Mouse (Mus musculus) layer of hippocampus, postnatal 25 days (tissue): Measurements from ENCODE around the gene P2ry2. TPM values are rescaled to one million over a fixed set of nuclear protein-coding genes. Genes with fewer than 3 reads are reported as not detected.

Experiments
- DNase-seq, 2 experiments: peaks; one replicate each; pipeline ENCODE4 v3.0.0; 2022; ENCODE audit warnings: mixed read lengths in 2 of 2, low spot score in 1 of 2; ENCODE audit errors: extremely low spot score in 1 of 2
- total RNA-seq, 2 experiments: library from RNA; stranded (reverse); gene quantifications; 2 replicates each; pipeline ENCODE4 v1.2.3; 2021

Gene P2ry2
- total RNA-seq, 2 experiments from 2014 or later: 0.62 to 1.3 TPM

- no peak for DNase-seq
Measured at GRCm38 (mm10) chr7:100990636-100991311, 21.9 kb downstream of the P2ry2 start.

- DNase-seq: peak; percentile 51 to 73
Measured at GRCm38 (mm10) chr7:100988092-100988491, 24.6 kb downstream of the P2ry2 start.

GRCm38 (mm10) chr7:100984452-100985395 lies 27.9 kb downstream of the P2ry2 start:
- DNase-seq: no peak

GRCm38 (mm10) chr7:100979175-100979574 lies 33.5 kb downstream of the P2ry2 start:
- no peak for DNase-seq

- DNase-seq: no peak
Measured at GRCm38 (mm10) chr7:100978171-100978570, 34.5 kb downstream of the P2ry2 start.

GRCm38 (mm10) chr7:100974135-100974903 lies 38.3 kb downstream of the P2ry2 start, which contains the start of gene P2ry6:
P2ry6 (minus strand) TSS chr7:100974649.
- DNase-seq: no peak

- no peak for DNase-seq
Measured at GRCm38 (mm10) chr7:100972875-100973274, 39.8 kb downstream of the P2ry2 start.

- no peak for DNase-seq
Measured at GRCm38 (mm10) chr7:100968874-100969659, 43.6 kb downstream of the P2ry2 start.

GRCm38 (mm10) chr7:100968376-100968775 lies 44.3 kb downstream of the P2ry2 start:
- DNase-seq: no peak

- no peak for DNase-seq
Measured at GRCm38 (mm10) chr7:100967850-100968249, 44.8 kb downstream of the P2ry2 start.

- no peak for DNase-seq
Measured at GRCm38 (mm10) chr7:100966014-100966413, 46.7 kb downstream of the P2ry2 start.

GRCm38 (mm10) chr7:100965079-100965478 lies 47.6 kb downstream of the P2ry2 start:
- DNase-seq: no peak

- DNase-seq: no peak
Measured at GRCm38 (mm10) chr7:100964242-100964641, 48.4 kb downstream of the P2ry2 start.

GRCm38 (mm10) chr7:100963381-100963780 lies 49.3 kb downstream of the P2ry2 start:
- DNase-seq: no peak

GRCm38 (mm10) chr7:100961146-100961545 lies 51.5 kb downstream of the P2ry2 start:
- DNase-seq: no peak

- no peak for DNase-seq
Measured at GRCm38 (mm10) chr7:100960462-100960861, 52.2 kb downstream of the P2ry2 start.

- DNase-seq: no peak
Measured at GRCm38 (mm10) chr7:100958426-100958825, 54.2 kb downstream of the P2ry2 start.

- no peak for DNase-seq
Measured at GRCm38 (mm10) chr7:100952686-100953085, 60.0 kb downstream of the P2ry2 start.

GRCm38 (mm10) chr7:100951903-100952302 lies 60.8 kb downstream of the P2ry2 start:
- DNase-seq: no peak

GRCm38 (mm10) chr7:100950481-100951010 lies 62.1 kb downstream of the P2ry2 start:
- no peak for DNase-seq
